8 mouse cellular contexts compared by ENCODE assay signal in genomic region chr13:90088962-90089824, GRCm38 (mm10). TPM values are rescaled to one million over a fixed set of nuclear protein-coding genes. Genes with fewer than 3 reads are reported as not detected.
DNase-seq lines count a peak whose midpoint lies in the region; ATAC-seq lines count a peak whose summit lies in the region.

Gene Tmem167, plus strand, starts transcription at chr13:90089123.
Gene Xrcc4, minus strand, starts transcription at chr13:90089608.

- peak; percentile 98 for ATAC-seq in inflammation-experienced regulatory T-cells, adult 6 months
- peak; percentile 100 for ATAC-seq in megakaryocyte-erythroid progenitor cell, adult 5-6 weeks (replicated peaks; ENCODE audit: low FRiP score, low TSS enrichment, poor library complexity, severe bottlenecking)

- intact Hi-C loops in gastrocnemius, postnatal 14 days (cut with DNase I; ENCODE audit: low total_unique reads): no loop called here
- intact Hi-C loops in left cerebral cortex, postnatal 10 days (cut with DNase I): loop anchor here (5.0 kb wide), 1 partner anchor 347 kb away; the partner anchor contains the start of gene Vcan

- peak; percentile 98 to 99 for DNase-seq in adrenal gland, adult (ENCODE audit: inconsistent age in 2 of 2, low spot score in 1 of 2)
- peak; percentile 99 for DNase-seq in embryo, embryonic 10.5 days (ENCODE audit: low spot score)
- DNase-seq in gastrocnemius, postnatal 14 days: peak; percentile 97
- peak; percentile 98 to 99 for DNase-seq in left cerebral cortex, postnatal 10 days (ENCODE audit: extremely low spot score in 1 of 2, low spot score in 2 of 2)
- DNase-seq in right cerebral cortex, postnatal 25 days: peak; percentile 98
- peak; percentile 94 to 96 for DNase-seq in urinary bladder, postnatal 4 days (ENCODE audit: low spot score in 2 of 2)

RNA-seq across cellular contexts. Expression of gene Tmem167, which starts in this region (rescaled TPM):
- total RNA-seq in gastrocnemius, postnatal 14 days (2021): 1 to 10 TPM; 8.0 to 8.9 TPM
- 10 to 100 TPM; 50.9 to 85.8 (median 71.1) TPM for polyA plus RNA-seq in inflammation-experienced regulatory T-cells, adult 6 months (2017; shearing (Covaris generic))
- total RNA-seq in left cerebral cortex, postnatal 10 days (2021): 10 to 100 TPM; 32.0 to 32.9 TPM
- 16.8 and 23.9 TPM in 2 replicates for total RNA-seq in megakaryocyte-erythroid progenitor cell, adult 5-6 weeks (2014; fragmentation: Nextera tagmentation)
- 18.9 and 23.3 TPM in 2 replicates for total RNA-seq in megakaryocyte-erythroid progenitor cell, adult 5-6 weeks (2017)

RNA-seq across cellular contexts. Expression of gene Xrcc4, which starts in this region (rescaled TPM):
- total RNA-seq in gastrocnemius, postnatal 14 days (2021): 1 to 10 TPM; 6.6 to 8.7 TPM
- 10 to 100 TPM; 24.7 to 33.9 (median 30.0) TPM for polyA plus RNA-seq in inflammation-experienced regulatory T-cells, adult 6 months (2017; shearing (Covaris generic))
- 10 to 100 TPM; 14.8 to 15.0 TPM for total RNA-seq in left cerebral cortex, postnatal 10 days (2021)
- 2.7 and 4.1 TPM in 2 replicates for total RNA-seq in megakaryocyte-erythroid progenitor cell, adult 5-6 weeks (2014; fragmentation: Nextera tagmentation)
- total RNA-seq in megakaryocyte-erythroid progenitor cell, adult 5-6 weeks (2017): 14.8 and 19.0 TPM in 2 replicates

Comparison
In these comparisons a context has a peak if more than half of its experiments do, and no peak if none do; other contexts are left out.
1. Peak in every context shown above with its lines: DNase-seq and ATAC-seq.